Mouse (Mus musculus) kidney, postnatal 0 days (tissue): Measurements from ENCODE around the gene Dhx40. TPM values are rescaled to one million over a fixed set of nuclear protein-coding genes. Genes with fewer than 3 reads are reported as not detected.
"Not testable (repeated sequence)": the region's sequence is repeated elsewhere in the genome, so short reads cannot be mapped to it uniquely, and the experiment has no call there.

Experiments
- ATAC-seq: fragments of 200-750 bp; cut with Nextera tagmentation; replicated peaks from 2 replicates; pipeline ENCODE4 v1.8.0; 2017; ENCODE audit warnings: low read depth, moderate number of reproducible peaks, moderate TSS enrichment, moderate library complexity; ENCODE audit not compliant: low FRiP score
- DNase-seq: peaks from one replicate; pipeline ENCODE4 v3.0.0-alpha.2; 2016; ENCODE audit warnings: low spot score
- H3K27ac ChIP-seq: fragments of 300-500 bp; sonication (generic); 2 replicates; pipeline ENCODE4 v1.5.1; 2014; ENCODE audit warnings: mild to moderate bottlenecking
- H3K27me3 ChIP-seq: fragments of 300-500 bp; sonication (generic); 2 replicates; pipeline ENCODE4 v1.6.1; 2014; ENCODE audit warnings: low read length, mixed read lengths; ENCODE audit not compliant: insufficient read depth
- H3K36me3 ChIP-seq: fragments of 300-500 bp; sonication (generic); 2 replicates; pipeline ENCODE4 v1.6.1; 2014; ENCODE audit warnings: low read length, mixed read lengths; ENCODE audit not compliant: insufficient read depth
- H3K4me1 ChIP-seq: fragments of 300-500 bp; sonication (generic); replicated peaks from 2 replicates; pipeline ENCODE4 v1.6.1; 2014; ENCODE audit warnings: antibody characterized with exemption, low read length, mixed read lengths; ENCODE audit not compliant: insufficient read depth
- H3K4me2 ChIP-seq: fragments of 300-500 bp; sonication (generic); 2 replicates; pipeline ENCODE4 v1.6.1; 2014; ENCODE audit warnings: mild to moderate bottlenecking, low read length, moderate library complexity, mixed read lengths
- H3K4me3 ChIP-seq: fragments of 300-500 bp; sonication (generic); replicated peaks from 2 replicates; pipeline ENCODE4 v1.5.1; 2014; ENCODE audit warnings: low read depth, low read length
- H3K9ac ChIP-seq: fragments of 300-500 bp; sonication (generic); 2 replicates; pipeline ENCODE4 v1.6.1; 2014; ENCODE audit warnings: low read depth, low read length
- H3K9me3 ChIP-seq: fragments of 300-500 bp; sonication (generic); replicated peaks from 2 replicates; pipeline ENCODE4 v1.6.1; 2016; ENCODE audit warnings: low read length, inconsistent platforms, mixed read lengths
- CTCF ChIP-seq: IDR thresholded peaks from 2 replicates; pipeline ENCODE4 v1.5.1; 2016; ENCODE audit warnings: antibody characterized with exemption, low read depth, mild to moderate bottlenecking, moderate library complexity
- WGBS: fragments of 180-500 bp; shearing (Covaris S2); extraction: QIAGEN DNeasy Blood & Tissue Kit; methylation state at CpG from one replicate; pipeline ENCODE4 v1.1.7; 2014; 5-methylcytosine and 5-hydroxymethylcytosine counted together
- polyA plus RNA-seq: library from polyadenylated mRNA; unstranded; fragments of >200 nt; fragmentation: Nextera tagmentation; extraction: Ambion mirVana; gene quantifications from 2 replicates; pipeline ENCODE4 v1.2.1, GENCODE M21; 2015

The Dhx40 gene
- polyA plus RNA-seq, 1 experiment from 2014 or later, result 30.7 TPM

GRCm38 (mm10) chr11:86810572-86811325, 3.2 kb upstream of the Dhx40 start:
- DNase-seq (no peak), ATAC-seq (no peak)
- WGBS, result 84% methylated on average over 2 of the region's 2 CpGs
- H3K27ac ChIP-seq, result no peak overlapping the region
- H3K9me3 ChIP-seq, result no peaks in the 10 kb centered on the region
- H3K4me3 ChIP-seq, result no peak overlapping the region
- no peak overlapping the region for H3K9ac ChIP-seq
- no peaks in the 10 kb centered on the region for H3K36me3 ChIP-seq
- no peaks in the 10 kb centered on the region for H3K4me1 ChIP-seq
- TF ChIP-seq CTCF, result no peak
- no peaks in the 10 kb centered on the region for H3K27me3 ChIP-seq
- no peak overlapping the region for H3K4me2 ChIP-seq

- Histone ChIP-seq H3K27me3 (no peaks in the 10 kb centered on the region), H3K4me3 (no peak overlapping the region), H3K4me1 (no peaks in the 10 kb centered on the region), H3K9me3 (no peaks in the 10 kb centered on the region), H3K27ac (no peak overlapping the region), H3K36me3 (no peaks in the 10 kb centered on the region), H3K9ac (no peak overlapping the region), H3K4me2 (no peak overlapping the region)
- no peak for DNase-seq
- ATAC-seq, result no peak
- no peak for TF ChIP-seq CTCF
- WGBS, result 77% methylated on average over 4 of the region's 4 CpGs
These were observed 2.3 kb upstream of the Dhx40 start for GRCm38 (mm10) chr11:86809828-86810227.

DNA sequence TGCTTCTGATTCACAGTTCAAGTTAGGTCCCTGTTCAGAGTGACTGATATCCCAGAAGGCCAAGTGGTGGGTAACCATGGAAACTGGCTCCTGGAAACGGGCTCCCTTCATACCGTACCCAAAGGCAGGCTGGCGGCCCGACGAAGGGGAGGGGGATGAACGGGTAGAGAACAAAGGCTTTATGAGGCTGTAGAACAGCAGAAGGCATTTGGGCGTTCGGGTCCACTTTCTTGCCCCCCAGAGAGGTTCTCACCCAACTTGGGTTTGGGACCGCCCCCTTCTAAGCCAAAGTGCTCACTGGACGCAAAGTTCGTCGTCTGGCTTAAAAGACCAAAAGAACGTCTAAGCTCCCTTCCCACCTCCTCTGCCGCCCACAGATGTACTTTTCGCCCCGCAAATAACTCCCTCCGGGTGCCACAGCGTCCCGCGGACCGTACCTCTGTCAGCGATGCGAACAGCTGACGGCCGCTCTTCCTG, 507 bp downstream of the Dhx40 start:
- peak; percentile 78 for DNase-seq
- no peaks in the 10 kb centered on the region for H3K4me1 ChIP-seq
- peaks cover 3% of the 10 kb centered on the region; the same call in 1 of the 2 replicates for H3K36me3 ChIP-seq
- WGBS, result under 1% methylated on average over 25 of the region's 25 CpGs
- H3K27me3 ChIP-seq, result no peaks in the 10 kb centered on the region
- peak overlapping the region; percentile 63 for H3K9ac ChIP-seq
- ATAC-seq, result peak; percentile 81; the same call in 1 of the 2 replicates
- TF ChIP-seq CTCF, result no peak
- H3K27ac ChIP-seq, result peak overlapping the region; percentile 73
- H3K4me2 ChIP-seq, result peak overlapping the region; percentile 75
- no peaks in the 10 kb centered on the region for H3K9me3 ChIP-seq
- peak overlapping the region; percentile 76 for H3K4me3 ChIP-seq

- ATAC-seq, result no peak
- 79% methylated on average over 1 of the region's 1 CpGs for WGBS
- no peak for DNase-seq
- Histone ChIP-seq H3K4me2 (no peak overlapping the region), H3K27ac (no peak overlapping the region), H3K4me3 (no peak overlapping the region), H3K9me3 (no peaks in the 10 kb centered on the region), H3K4me1 (no peaks in the 10 kb centered on the region), H3K27me3 (no peaks in the 10 kb centered on the region), H3K9ac (no peak overlapping the region), H3K36me3 (peaks cover 27% of the 10 kb centered on the region)
- no peak for TF ChIP-seq CTCF
These were observed 13.4 kb downstream of the Dhx40 start for GRCm38 (mm10) chr11:86794161-86794560.

DNA sequence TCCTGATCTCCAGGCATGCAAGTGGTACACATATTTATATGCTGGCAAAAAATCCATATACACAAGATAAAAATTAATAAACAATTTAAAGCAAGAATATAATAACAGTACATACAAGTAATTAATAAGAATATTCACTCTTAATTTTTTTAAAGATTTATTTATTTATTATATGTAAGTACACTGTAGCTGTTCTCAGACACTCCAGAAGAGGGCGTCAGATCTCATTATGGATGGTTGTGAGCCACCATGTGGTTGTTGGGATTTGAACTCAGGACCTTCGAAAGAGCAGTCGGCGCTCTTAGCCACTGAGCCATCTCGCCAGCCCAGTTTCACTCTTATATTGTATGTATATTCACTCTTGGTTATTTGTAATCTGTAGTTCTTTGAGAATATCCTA, 20.1 kb downstream of the Dhx40 start:
- not testable (repeated sequence) for H3K9me3 ChIP-seq, H3K4me3 ChIP-seq, H3K9ac ChIP-seq, ATAC-seq, H3K27me3 ChIP-seq, H3K4me2 ChIP-seq, DNase-seq, H3K27ac ChIP-seq, H3K4me1 ChIP-seq
- peak; percentile 24; the same call in 1 of the 2 replicates for TF ChIP-seq CTCF
- 96% methylated on average over 5 of the region's 5 CpGs for WGBS
- H3K36me3 ChIP-seq, result peaks cover 41% of the 10 kb centered on the region

DNA sequence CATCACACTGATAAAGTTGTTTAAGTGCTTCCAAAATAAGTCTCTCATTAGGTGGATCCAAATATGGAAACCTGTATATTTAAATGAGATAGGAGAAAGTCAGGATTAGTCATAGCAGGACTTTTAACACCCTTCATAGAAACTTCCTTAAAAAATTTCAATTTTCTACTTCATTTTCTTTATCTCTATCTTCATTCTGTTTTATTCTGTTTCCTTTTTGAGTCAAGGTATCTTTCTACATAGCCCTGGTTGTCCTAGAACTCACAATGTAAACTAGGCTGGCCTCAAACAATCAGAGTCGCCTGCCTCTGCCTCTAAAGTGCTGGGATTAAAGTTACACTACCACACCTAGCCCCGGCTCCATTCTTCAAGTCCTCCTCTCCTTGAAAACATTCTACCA, 21.8 kb downstream of the Dhx40 start:
- no peak overlapping the region for H3K9ac ChIP-seq
- peaks cover 40% of the 10 kb centered on the region for H3K36me3 ChIP-seq
- H3K27ac ChIP-seq, result no peak overlapping the region
- no peaks in the 10 kb centered on the region for H3K27me3 ChIP-seq
- DNase-seq, result no peak
- 92% methylated on average over 2 of the region's 2 CpGs for WGBS
- no peak overlapping the region for H3K4me3 ChIP-seq
- no peaks in the 10 kb centered on the region for H3K9me3 ChIP-seq
- H3K4me1 ChIP-seq, result no peaks in the 10 kb centered on the region
- ATAC-seq, result no peak
- TF ChIP-seq CTCF, result no peak
- no peak overlapping the region for H3K4me2 ChIP-seq
